Mouse (Mus musculus) forebrain, embryonic 15.5 days (tissue): ENCODE measurements around the gene Tgfbr2. TPM values are rescaled to one million over a fixed set of nuclear protein-coding genes. Genes with fewer than 3 reads are reported as not detected.

Experiments used
- ATAC-seq: fragments of 200-750 bp; cut with Nextera tagmentation; replicated peaks from 2 replicates; pipeline ENCODE4 v1.8.0; 2017; ENCODE audit warnings: mild to moderate bottlenecking, moderate TSS enrichment, moderate library complexity
- H3K27ac ChIP-seq: fragments of 300-500 bp; sonication (generic); replicated peaks from 2 replicates; pipeline ENCODE4 v1.5.1; 2015; ENCODE audit warnings: mild to moderate bottlenecking, inconsistent platforms
- H3K27me3 ChIP-seq: fragments of 300-500 bp; sonication (generic); 2 replicates; pipeline ENCODE4 v1.6.1; 2015; ENCODE audit warnings: inconsistent platforms
- H3K36me3 ChIP-seq: fragments of 300-500 bp; sonication (generic); 2 replicates; pipeline ENCODE4 v1.6.1; 2015; ENCODE audit warnings: mild to moderate bottlenecking, inconsistent platforms
- H3K4me1 ChIP-seq: fragments of 300-500 bp; sonication (generic); 2 replicates; pipeline ENCODE4 v1.6.1; 2015; ENCODE audit warnings: inconsistent platforms
- H3K4me2 ChIP-seq: fragments of 300-500 bp; sonication (generic); replicated peaks from 2 replicates; pipeline ENCODE4 v1.6.1; 2015; ENCODE audit warnings: mild to moderate bottlenecking, inconsistent platforms
- H3K4me3 ChIP-seq: fragments of 300-500 bp; sonication (generic); 2 replicates; pipeline ENCODE4 v1.5.1; 2015; ENCODE audit warnings: mild to moderate bottlenecking, inconsistent platforms
- H3K9ac ChIP-seq: fragments of 300-500 bp; sonication (generic); replicated peaks from 2 replicates; pipeline ENCODE4 v1.6.1; 2015; ENCODE audit warnings: mild to moderate bottlenecking, inconsistent platforms
- H3K9me3 ChIP-seq: fragments of 300-500 bp; sonication (generic); 2 replicates; pipeline ENCODE4 v1.6.1; 2016; ENCODE audit warnings: inconsistent platforms
- WGBS: fragments of 180-500 bp; shearing (Covaris S2); methylation state at CpG from one replicate; pipeline ENCODE4 v1.1.7; 2015; ENCODE audit warnings: mixed read lengths; 5-methylcytosine and 5-hydroxymethylcytosine counted together
- polyA plus RNA-seq: library from polyadenylated mRNA; unstranded; fragments of >200 nt; fragmentation: Nextera tagmentation; extraction: Ambion mirVana; gene quantifications from 2 replicates; pipeline ENCODE4 v1.2.1, GENCODE M21; 2015

Gene Tgfbr2
- polyA plus RNA-seq, 1 experiment from 2014 or later = 6.1 TPM

DNA sequence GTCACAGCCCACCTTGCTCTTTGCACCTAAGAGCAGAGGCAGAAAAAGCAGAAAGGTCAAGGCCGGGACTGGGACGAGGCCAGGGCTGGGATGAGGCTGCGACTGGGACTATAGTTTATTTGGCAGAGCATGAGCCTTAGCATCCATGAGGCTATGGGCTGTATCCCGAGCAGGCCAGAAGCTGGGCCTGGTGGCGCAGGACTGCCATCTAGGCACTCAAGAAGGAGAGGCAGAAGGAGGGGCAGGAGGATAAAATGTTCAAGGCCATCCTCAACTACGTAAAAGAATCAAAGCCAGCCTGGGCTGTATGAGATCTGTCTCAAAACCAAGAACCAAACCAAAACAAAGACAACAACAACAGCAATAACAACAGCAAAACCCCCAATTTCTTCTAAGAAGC, 52.6 kb downstream of the Tgfbr2 start:
- Histone ChIP-seq H3K36me3 (no peaks in the 10 kb centered on the region), H3K27ac (no peak overlapping the region), H3K4me2 (no peak overlapping the region), H3K4me3 (no peak overlapping the region), H3K4me1 (0 out of 2 replicates have a peak, but pooled peaks cover 4% of the 10 kb centered on the region), H3K9ac (no peak overlapping the region), H3K27me3 (no peaks in the 10 kb centered on the region), H3K9me3 (no peaks in the 10 kb centered on the region)
- 87% methylated on average over 6 of the region's 6 CpGs for WGBS
- ATAC-seq = no peak

DNA sequence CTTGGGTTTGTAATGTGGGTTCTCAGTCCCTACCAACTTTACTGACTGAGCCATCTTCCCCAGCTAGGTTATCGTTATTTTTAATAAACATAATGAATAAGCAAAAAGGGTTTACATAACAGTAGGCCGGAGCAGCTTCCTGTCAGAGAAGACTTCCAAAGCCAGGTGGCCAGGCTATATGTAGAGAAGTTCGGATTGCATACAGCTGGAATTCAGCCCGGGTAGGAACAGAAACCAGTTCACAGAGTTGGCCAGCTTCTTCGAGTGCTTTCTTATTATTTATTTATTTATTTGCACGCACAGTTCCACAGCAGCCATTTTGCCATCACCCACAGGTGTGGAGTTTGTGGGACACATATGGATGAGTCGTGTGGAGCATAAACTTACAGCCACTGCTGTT, 53.7 kb downstream of the Tgfbr2 start:
- Histone ChIP-seq H3K27me3 (no peaks in the 10 kb centered on the region), H3K4me2 (no peak overlapping the region), H3K27ac (no peak overlapping the region), H3K4me3 (no peak overlapping the region), H3K36me3 (no peaks in the 10 kb centered on the region), H3K9me3 (no peaks in the 10 kb centered on the region), H3K9ac (no peak overlapping the region), H3K4me1 (0 out of 2 replicates have a peak, but pooled peaks cover 4% of the 10 kb centered on the region)
- WGBS = 89% methylated on average over 7 of the region's 7 CpGs
- ATAC-seq = no peak

DNA sequence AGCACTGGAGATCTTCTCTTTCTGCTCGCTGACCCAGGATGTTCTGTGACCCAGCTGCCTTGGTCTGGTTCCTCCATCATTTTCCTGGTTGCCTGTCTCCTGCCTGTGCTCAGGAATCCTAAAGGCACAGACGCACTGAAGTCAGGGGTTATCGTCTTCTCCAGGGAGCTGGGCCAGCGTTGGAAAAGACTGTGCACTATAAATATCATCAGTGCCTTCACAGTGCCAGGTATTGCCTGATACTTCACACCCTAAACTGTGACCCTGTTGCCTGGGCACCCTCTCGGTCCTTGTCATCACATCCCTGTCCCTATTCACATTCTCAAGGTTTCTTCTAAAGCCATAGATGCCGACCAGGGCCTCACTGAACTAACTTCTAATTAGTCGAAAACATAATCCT, 55.2 kb downstream of the Tgfbr2 start:
- ATAC-seq = no peak
- H3K4me1 ChIP-seq = 0 out of 2 replicates have a peak, but pooled peaks cover 4% of the 10 kb centered on the region
- H3K4me3 ChIP-seq = no peak overlapping the region
- no peaks in the 10 kb centered on the region for H3K36me3 ChIP-seq
- H3K27me3 ChIP-seq = no peaks in the 10 kb centered on the region
- H3K27ac ChIP-seq = no peak overlapping the region
- no peaks in the 10 kb centered on the region for H3K9me3 ChIP-seq
- WGBS = 65% methylated on average over 7 of the region's 7 CpGs
- no peak overlapping the region for H3K9ac ChIP-seq
- H3K4me2 ChIP-seq = no peak overlapping the region

DNA sequence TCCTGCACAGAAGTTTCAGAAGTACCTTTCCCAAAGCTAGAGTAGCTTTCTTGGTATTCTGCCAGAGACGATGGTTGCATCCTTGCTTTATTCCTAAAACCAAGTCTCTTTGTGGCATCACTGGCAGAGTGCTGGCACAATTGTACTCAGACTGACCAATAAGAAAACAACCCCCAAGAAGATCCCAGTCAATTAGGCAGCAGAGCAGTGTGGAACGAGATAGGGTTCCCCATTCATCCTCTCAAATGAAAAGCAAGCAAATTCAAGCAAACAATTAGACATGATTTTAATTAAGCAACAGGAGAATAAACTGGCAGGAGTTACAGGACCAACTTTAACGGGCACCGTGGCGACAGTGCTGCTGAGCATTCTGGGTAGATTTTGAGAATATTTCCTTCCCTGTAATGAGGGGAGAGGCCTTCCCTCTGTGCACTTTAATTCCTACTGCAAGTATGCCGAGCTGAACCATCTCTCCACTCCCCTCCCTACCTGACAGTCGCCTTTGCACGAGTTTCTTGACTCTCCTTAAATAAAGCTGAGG, 56.8 kb downstream of the Tgfbr2 start:
- Histone ChIP-seq H3K36me3 (no peaks in the 10 kb centered on the region), H3K4me1 (0 out of 2 replicates have a peak, but pooled peaks cover 4% of the 10 kb centered on the region)
- ATAC-seq = no peak

DNA sequence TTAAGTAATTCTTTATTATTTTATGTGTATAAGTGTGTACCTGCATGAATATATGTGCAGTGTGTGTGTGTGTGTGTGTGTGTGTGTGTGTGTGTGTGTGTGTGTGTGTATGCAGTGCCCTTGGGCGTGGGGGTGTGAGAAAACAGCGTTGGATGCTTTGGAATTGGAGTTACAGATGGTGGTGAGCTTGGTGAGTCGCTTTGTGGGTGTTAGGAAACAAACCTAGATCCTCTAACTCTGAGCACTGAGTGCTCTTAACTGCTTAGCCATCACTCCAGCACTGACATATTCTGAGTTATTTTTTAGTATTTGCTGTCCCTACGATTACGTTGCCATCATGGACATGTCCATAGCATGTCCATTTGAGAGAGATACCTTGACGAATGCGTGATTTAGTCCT, 59.3 kb downstream of the Tgfbr2 start:
- 94% methylated on average over 7 of the region's 7 CpGs for WGBS
- Histone ChIP-seq H3K4me3 (no peak overlapping the region), H3K4me2 (no peak overlapping the region), H3K27me3 (no peaks in the 10 kb centered on the region), H3K36me3 (no peaks in the 10 kb centered on the region), H3K4me1 (0 out of 2 replicates have a peak, but pooled peaks cover 4% of the 10 kb centered on the region), H3K27ac (no peak overlapping the region), H3K9me3 (no peaks in the 10 kb centered on the region), H3K9ac (no peak overlapping the region)
- no peak for ATAC-seq

More for the DNA sequence above, 56.8 kb downstream of the Tgfbr2 start:
- Histone ChIP-seq H3K9me3 (no peaks in the 10 kb centered on the region), H3K4me3 (no peak overlapping the region), H3K27me3 (no peaks in the 10 kb centered on the region), H3K27ac (no peak overlapping the region), H3K4me2 (no peak overlapping the region), H3K9ac (no peak overlapping the region)
- 17% methylated on average over 8 of the region's 8 CpGs for WGBS

DNA sequence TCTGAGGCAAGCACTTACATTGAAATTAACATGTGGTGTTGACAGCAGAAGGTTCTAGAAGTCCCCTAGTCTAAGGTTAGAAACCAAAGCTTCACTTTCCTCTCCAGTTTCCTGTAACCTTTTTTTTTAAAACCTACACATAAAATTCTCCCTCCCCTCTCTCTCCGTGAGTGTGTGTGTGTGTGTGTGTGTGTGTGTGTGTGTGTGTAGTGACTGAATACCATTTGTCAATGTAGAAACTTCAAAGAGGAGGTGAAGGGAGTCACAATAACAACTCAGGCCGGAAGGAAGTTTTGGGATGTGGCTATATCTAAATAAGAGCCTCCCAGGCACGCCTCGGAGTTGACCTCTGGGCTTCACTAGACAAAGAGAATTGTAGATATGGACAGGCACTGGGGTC, 60.8 kb downstream of the Tgfbr2 start:
- H3K4me2 ChIP-seq = no peak overlapping the region
- no peaks in the 10 kb centered on the region for H3K9me3 ChIP-seq
- H3K36me3 ChIP-seq = no peaks in the 10 kb centered on the region
- no peak for ATAC-seq
- H3K27ac ChIP-seq = no peak overlapping the region
- no peaks in the 10 kb centered on the region for H3K27me3 ChIP-seq
- 0 out of 2 replicates have a peak, but pooled peaks cover 4% of the 10 kb centered on the region for H3K4me1 ChIP-seq
- WGBS = 87% methylated on average over 4 of the region's 4 CpGs
- no peak overlapping the region for H3K9ac ChIP-seq
- H3K4me3 ChIP-seq = no peak overlapping the region

DNA sequence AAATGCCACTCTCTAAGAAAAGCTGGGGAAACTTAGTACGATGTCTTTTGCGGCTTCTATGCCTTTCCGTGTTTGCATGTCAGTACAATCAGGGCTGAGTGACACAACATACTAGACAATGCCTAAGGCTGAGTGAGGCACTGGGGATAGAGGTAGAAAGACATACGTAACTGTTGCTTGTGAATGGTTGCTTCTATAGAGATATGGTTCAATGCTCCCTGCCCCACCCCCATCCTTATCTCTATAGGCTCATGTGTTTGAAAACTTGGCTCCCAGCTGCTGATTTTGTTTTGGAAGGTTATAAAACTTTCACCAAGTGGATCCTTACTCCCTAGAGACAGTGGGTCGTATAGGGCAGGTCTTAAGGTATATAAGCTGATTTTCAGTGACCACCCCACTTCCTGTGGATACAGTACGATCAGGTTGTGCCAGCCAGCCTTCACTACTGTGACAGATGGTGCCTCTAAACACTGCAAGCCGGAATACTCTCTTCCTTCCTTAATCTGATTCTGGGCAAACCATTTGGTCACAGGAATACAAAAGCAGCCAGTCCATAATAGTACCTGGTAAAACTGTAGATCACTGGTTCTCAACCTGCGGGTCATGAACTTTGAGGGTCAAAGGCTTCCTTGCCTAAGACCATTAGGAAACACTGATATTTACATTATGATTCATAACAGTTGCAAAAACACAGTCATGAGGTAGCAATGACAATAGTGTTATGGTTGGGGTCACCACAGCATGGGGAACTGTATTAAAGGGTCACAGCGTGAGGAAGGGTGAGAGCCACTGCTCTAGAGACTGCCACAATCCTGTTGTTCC, 63.8 kb downstream of the Tgfbr2 start:
- no peaks in the 10 kb centered on the region for H3K36me3 ChIP-seq
- ATAC-seq = no peak
- no peak overlapping the region for H3K27ac ChIP-seq
- no peaks in the 10 kb centered on the region for H3K27me3 ChIP-seq
- no peak overlapping the region for H3K4me2 ChIP-seq
- no peaks in the 10 kb centered on the region for H3K9me3 ChIP-seq
- no peaks in the 10 kb centered on the region for H3K4me1 ChIP-seq
- no peak overlapping the region for H3K4me3 ChIP-seq
- no peak overlapping the region for H3K9ac ChIP-seq
- WGBS = 86% methylated on average over 9 of the region's 9 CpGs

DNA sequence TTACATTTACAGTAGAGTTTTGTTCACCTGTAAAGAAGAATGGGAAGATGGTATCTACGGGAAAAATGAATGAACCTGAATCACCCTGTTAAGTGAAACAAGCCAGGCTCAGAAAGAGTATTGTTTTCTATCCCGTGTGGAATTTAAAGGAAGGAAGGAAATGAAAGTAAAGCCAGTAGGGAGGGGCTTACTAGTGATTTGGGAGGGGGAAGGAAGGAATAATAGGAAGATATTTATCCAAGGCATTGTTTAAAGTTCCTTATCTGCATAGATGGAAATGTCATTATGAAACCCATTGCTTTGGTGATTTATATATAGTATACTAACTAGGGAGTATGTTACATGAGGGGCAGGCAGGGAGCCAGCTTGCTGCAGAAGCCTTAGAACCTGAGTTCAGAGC, 66.4 kb downstream of the Tgfbr2 start:
- Histone ChIP-seq H3K27ac (no peak overlapping the region), H3K9ac (no peak overlapping the region), H3K4me3 (no peak overlapping the region), H3K4me1 (no peaks in the 10 kb centered on the region), H3K9me3 (no peaks in the 10 kb centered on the region), H3K27me3 (no peaks in the 10 kb centered on the region), H3K36me3 (no peaks in the 10 kb centered on the region), H3K4me2 (no peak overlapping the region)
- 78% methylated on average over 2 of the region's 2 CpGs for WGBS
- no peak for ATAC-seq

DNA sequence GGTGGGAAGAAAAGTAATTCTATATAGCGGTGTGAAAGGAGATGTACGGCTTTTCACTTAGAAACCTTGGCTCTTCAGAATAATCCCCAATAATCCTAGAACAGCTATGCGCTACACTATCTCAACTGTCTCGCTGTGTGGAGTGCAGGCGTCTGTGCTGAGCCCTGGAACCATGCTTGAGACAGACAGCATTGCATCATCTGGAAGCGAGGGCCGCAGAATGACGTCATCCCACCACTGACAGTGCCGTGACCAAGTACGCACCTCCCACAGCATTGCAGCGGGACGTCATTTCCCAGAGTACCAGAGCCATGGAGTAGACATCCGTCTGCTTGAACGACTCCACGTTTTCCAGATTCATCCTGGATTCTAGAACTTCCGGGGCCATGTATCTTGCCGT, 70.4 kb downstream of the Tgfbr2 start:
- no peaks in the 10 kb centered on the region for H3K4me1 ChIP-seq
- H3K4me3 ChIP-seq = no peak overlapping the region
- H3K27me3 ChIP-seq = no peaks in the 10 kb centered on the region
- no peak overlapping the region for H3K9ac ChIP-seq
- WGBS = 95% methylated on average over 17 of the region's 17 CpGs
- H3K27ac ChIP-seq = no peak overlapping the region
- no peak for ATAC-seq
- H3K36me3 ChIP-seq = no peaks in the 10 kb centered on the region
- H3K4me2 ChIP-seq = no peak overlapping the region
- H3K9me3 ChIP-seq = no peaks in the 10 kb centered on the region

DNA sequence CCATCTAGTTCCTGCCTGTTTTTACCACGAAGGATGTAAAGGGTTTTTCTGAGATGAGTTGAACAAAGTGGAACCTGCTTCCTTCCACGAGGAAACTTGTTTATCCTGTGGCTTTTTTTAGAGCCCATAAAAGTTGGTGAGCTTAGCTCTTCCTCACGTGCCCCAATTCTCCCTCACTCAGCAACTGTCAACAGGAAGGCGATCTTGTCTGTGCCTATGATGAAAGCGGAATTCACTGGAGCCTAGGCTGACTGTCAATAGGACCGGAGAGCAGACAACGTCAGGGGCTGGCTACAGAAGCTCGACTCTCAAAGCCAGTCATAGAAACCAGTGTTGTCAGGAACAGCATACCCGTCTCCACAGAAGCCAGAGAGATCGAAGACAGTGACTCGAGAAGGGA, 73.3 kb downstream of the Tgfbr2 start:
- H3K4me3 ChIP-seq = no peak overlapping the region
- no peak for ATAC-seq
- H3K4me1 ChIP-seq = 0 out of 2 replicates have a peak, but pooled peaks cover 2% of the 10 kb centered on the region
- no peaks in the 10 kb centered on the region for H3K27me3 ChIP-seq
- H3K27ac ChIP-seq = no peak overlapping the region
- WGBS = 88% methylated on average over 11 of the region's 11 CpGs
- no peak overlapping the region for H3K4me2 ChIP-seq
- H3K9me3 ChIP-seq = no peaks in the 10 kb centered on the region
- no peak overlapping the region for H3K9ac ChIP-seq
- H3K36me3 ChIP-seq = no peaks in the 10 kb centered on the region

DNA sequence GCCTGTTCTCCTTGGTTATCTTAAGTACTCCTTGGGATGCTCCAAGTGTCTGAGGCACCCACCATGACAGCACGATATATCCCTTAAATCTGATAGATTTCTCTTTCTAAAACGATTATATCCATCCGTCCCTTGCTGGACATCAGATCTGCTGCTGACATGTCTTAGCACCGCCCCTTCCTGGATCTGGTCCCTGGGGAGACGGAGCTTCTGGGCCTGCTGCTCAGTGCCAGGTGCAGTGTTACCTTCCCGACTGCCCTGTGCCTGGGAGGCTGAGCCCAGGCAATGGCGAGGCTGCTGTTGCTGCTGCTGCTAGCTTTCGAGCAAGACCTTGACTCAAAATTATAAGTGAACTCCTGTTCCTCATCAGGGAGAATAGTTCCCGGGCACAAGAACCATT, 75.1 kb downstream of the Tgfbr2 start:
- 89% methylated on average over 9 of the region's 9 CpGs for WGBS
- ATAC-seq = no peak
- 0 out of 2 replicates have a peak, but pooled peaks cover 2% of the 10 kb centered on the region for H3K4me1 ChIP-seq
- no peak overlapping the region for H3K27ac ChIP-seq
- no peak overlapping the region for H3K4me2 ChIP-seq
- H3K4me3 ChIP-seq = no peak overlapping the region
- no peaks in the 10 kb centered on the region for H3K27me3 ChIP-seq
- H3K9me3 ChIP-seq = no peaks in the 10 kb centered on the region
- no peaks in the 10 kb centered on the region for H3K36me3 ChIP-seq
- H3K9ac ChIP-seq = no peak overlapping the region

DNA sequence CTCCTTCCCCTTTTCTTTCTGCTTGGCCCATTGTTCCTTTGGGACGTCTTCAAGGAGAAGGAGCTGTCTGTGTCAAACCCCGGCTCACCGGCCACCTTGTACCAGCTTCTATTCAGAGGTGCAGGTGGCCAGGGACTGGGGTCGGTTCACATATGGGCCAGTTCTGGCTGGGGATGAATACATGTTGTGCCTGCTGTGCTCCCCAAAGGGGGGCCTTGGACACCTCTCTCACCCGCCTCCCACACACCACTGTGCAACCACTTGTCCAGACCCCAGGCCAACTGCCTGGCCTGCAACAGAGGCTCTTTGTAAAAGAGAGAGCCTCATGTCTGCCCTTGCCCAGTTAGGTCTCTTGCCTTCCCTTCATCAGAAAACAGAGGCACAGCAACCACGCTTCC, 75.6 kb downstream of the Tgfbr2 start:
- ATAC-seq = no peak
- Histone ChIP-seq H3K9me3 (no peaks in the 10 kb centered on the region), H3K4me3 (no peak overlapping the region), H3K36me3 (no peaks in the 10 kb centered on the region), H3K4me2 (no peak overlapping the region), H3K27ac (no peak overlapping the region), H3K9ac (no peak overlapping the region), H3K4me1 (0 out of 2 replicates have a peak, but pooled peaks cover 2% of the 10 kb centered on the region), H3K27me3 (no peaks in the 10 kb centered on the region)
- WGBS = 70% methylated on average over 6 of the region's 6 CpGs
